Mouse (Mus musculus) monocyte, adult 5-6 weeks (primary cell): ENCODE results near the gene Ptprt. TPM values are rescaled to one million over a fixed set of nuclear protein-coding genes. Genes with fewer than 3 reads are reported as not detected.

Source experiments
- ATAC-seq: fragments of 153-309, 156-312 bp; replicated peaks from 2 replicates; pipeline ENCODE4 v1.8.0; 2017; ENCODE audit warnings: mild to moderate bottlenecking; ENCODE audit not compliant: low TSS enrichment, insufficient number of reproducible peaks, severe bottlenecking, poor library complexity, low FRiP score
- total RNA-seq: library from RNA; stranded (forward); fragments of 200-1000, 200-491, 200-594 nt; gene quantifications from 3 replicates; pipeline ENCODE4 v1.2.3, GENCODE M21; 2017

Gene Ptprt
- total RNA-seq, 1 experiment from 2014 or later: not detected

- ATAC-seq: no peak
These were observed 802.1 kb downstream of the Ptprt start for GRCm38 (mm10) chr2:161858813-161859212.

GRCm38 (mm10) chr2:161858361-161858760 is 802.6 kb downstream of the Ptprt start:
- no peak for ATAC-seq

- ATAC-seq: no peak
These were observed 825.9 kb downstream of the Ptprt start for GRCm38 (mm10) chr2:161835001-161835400.

- ATAC-seq: no peak
These were observed 827.1 kb downstream of the Ptprt start for GRCm38 (mm10) chr2:161833846-161834245.

- ATAC-seq: no peak
These were observed 847.6 kb downstream of the Ptprt start for GRCm38 (mm10) chr2:161813326-161813725.

GRCm38 (mm10) chr2:161808086-161808801 is 852.7 kb downstream of the Ptprt start:
- no peak for ATAC-seq

GRCm38 (mm10) chr2:161806287-161807007 is 854.5 kb downstream of the Ptprt start:
- ATAC-seq: no peak

GRCm38 (mm10) chr2:161799946-161800345 is 861.0 kb downstream of the Ptprt start:
- no peak for ATAC-seq

GRCm38 (mm10) chr2:161767528-161767927 is 893.4 kb downstream of the Ptprt start:
- no peak for ATAC-seq

- no peak for ATAC-seq
These were observed 947.9 kb downstream of the Ptprt start for GRCm38 (mm10) chr2:161713024-161713423.

GRCm38 (mm10) chr2:161709316-161709715 is 951.6 kb downstream of the Ptprt start:
- no peak for ATAC-seq

GRCm38 (mm10) chr2:161706386-161706915 is 954.5 kb downstream of the Ptprt start:
- ATAC-seq: no peak

- no peak for ATAC-seq
These were observed 956.1 kb downstream of the Ptprt start for GRCm38 (mm10) chr2:161704811-161705210.

GRCm38 (mm10) chr2:161704410-161704809 is 956.5 kb downstream of the Ptprt start:
- ATAC-seq: no peak

- ATAC-seq: no peak
These were observed 965.1 kb downstream of the Ptprt start for GRCm38 (mm10) chr2:161695819-161696218.

GRCm38 (mm10) chr2:161668302-161668986 is 992.5 kb downstream of the Ptprt start:
- ATAC-seq: no peak

GRCm38 (mm10) chr2:161661912-161662311 is 999.0 kb downstream of the Ptprt start:
- no peak for ATAC-seq

- no peak for ATAC-seq
These were observed 1000.1 kb downstream of the Ptprt start for GRCm38 (mm10) chr2:161660827-161661226.

- no peak for ATAC-seq
These were observed 1003.9 kb downstream of the Ptprt start for GRCm38 (mm10) chr2:161657046-161657445.
